Mouse (Mus musculus) right cerebral cortex, adult 18-20 months (tissue): ENCODE results near the gene Wdr38.
"Not testable (repeated sequence)": the region's sequence is repeated elsewhere in the genome, so short reads cannot be mapped to it uniquely, and the experiment has no call there.

Source experiments
- DNase-seq: peaks from one replicate; pipeline ENCODE4 v3.0.0; 2022; ENCODE audit warnings: mixed read lengths

Wdr38 gene

GRCm38 (mm10) chr2:38999381-38999780 is 2.1 kb downstream of the Wdr38 start:
- DNase-seq: no peak

- no peak for DNase-seq
Observed at GRCm38 (mm10) chr2:38999910-39000586, 2.8 kb downstream of the Wdr38 start.

- DNase-seq: no peak
Observed at GRCm38 (mm10) chr2:39000587-39000919, 3.3 kb downstream of the Wdr38 start.

- DNase-seq: no peak
Observed at GRCm38 (mm10) chr2:39001866-39002265, 4.6 kb downstream of the Wdr38 start.

GRCm38 (mm10) chr2:39003106-39003505 is 5.8 kb downstream of the Wdr38 start:
- no peak for DNase-seq

GRCm38 (mm10) chr2:39003512-39003911 is 6.2 kb downstream of the Wdr38 start:
- no peak for DNase-seq

GRCm38 (mm10) chr2:39004372-39004771 is 7.1 kb downstream of the Wdr38 start:
- no peak for DNase-seq

GRCm38 (mm10) chr2:39004880-39005435 is 7.7 kb downstream of the Wdr38 start, which contains the start of gene Arpc5l:
Gene Arpc5l (plus strand): TSS chr2:39005348.
- DNase-seq: peak; percentile 95

GRCm38 (mm10) chr2:39005574-39006079 is 8.4 kb downstream of the Wdr38 start, which contains the start of gene Rpl35:
Gene Rpl35 (minus strand): TSS chr2:39005624.
- no peak for DNase-seq

GRCm38 (mm10) chr2:39006149-39006730 is 9.0 kb downstream of the Wdr38 start:
- DNase-seq: no peak

GRCm38 (mm10) chr2:39007865-39008264 is 10.6 kb downstream of the Wdr38 start:
- peak; percentile 97 for DNase-seq

- DNase-seq: peak; percentile 49
Observed at GRCm38 (mm10) chr2:39008350-39008851, 11.1 kb downstream of the Wdr38 start.

GRCm38 (mm10) chr2:39008954-39009365 is 11.7 kb downstream of the Wdr38 start:
- DNase-seq: peak; percentile 57

- not testable (repeated sequence) for DNase-seq
Observed at GRCm38 (mm10) chr2:39010144-39010543, 12.9 kb downstream of the Wdr38 start.

GRCm38 (mm10) chr2:39011264-39011663 is 14.0 kb downstream of the Wdr38 start:
- no peak for DNase-seq

- no peak for DNase-seq
Observed at GRCm38 (mm10) chr2:39011971-39012370, 14.7 kb downstream of the Wdr38 start.

GRCm38 (mm10) chr2:39012768-39013279 is 15.5 kb downstream of the Wdr38 start:
- no peak for DNase-seq

GRCm38 (mm10) chr2:39016581-39016980 is 19.3 kb downstream of the Wdr38 start:
- no peak for DNase-seq

- no peak for DNase-seq
Observed at GRCm38 (mm10) chr2:39020004-39020403, 22.7 kb downstream of the Wdr38 start.

GRCm38 (mm10) chr2:39031611-39032010 is 34.3 kb downstream of the Wdr38 start:
- peak; percentile 16 for DNase-seq

- no peak for DNase-seq
Observed at GRCm38 (mm10) chr2:39040215-39040614, 42.9 kb downstream of the Wdr38 start.

GRCm38 (mm10) chr2:39048515-39048914 is 51.2 kb downstream of the Wdr38 start:
- DNase-seq: no peak
